Mouse (Mus musculus) splenic B cell, adult 2 months (primary cell): ENCODE results near the gene Manea.
A peak's percentile ranks its signal among the peaks of the same experiment; 100 is the strongest.
"Not testable (repeated sequence)": the region's sequence is repeated elsewhere in the genome, so short reads cannot be mapped to it uniquely, and the experiment has no call there.

ENCODE experiments used
- DNase-seq: peaks from one replicate; pipeline ENCODE4 v3.0.0-alpha.2; 2011; ENCODE audit warnings: low read depth, low spot score
- H3K27me3 ChIP-seq: 2 replicates; pipeline ENCODE4 v1.6.1; 2012; ENCODE audit warnings: mild to moderate bottlenecking, low read length, moderate library complexity, mixed read lengths; ENCODE audit not compliant: control insufficient read depth, poor library complexity, insufficient read depth, severe bottlenecking
- H3K36me3 ChIP-seq: 2 replicates; pipeline ENCODE4 v1.6.1; 2012; ENCODE audit warnings: mild to moderate bottlenecking, low read length, moderate library complexity, mixed read lengths; ENCODE audit not compliant: control insufficient read depth, poor library complexity, insufficient read depth, severe bottlenecking

Manea gene

GRCm38 (mm10) chr4:26346443-26347106, at the start of gene Manea:
Manea (minus strand) TSS chr4:26346891.
- H3K36me3 ChIP-seq: no peaks in the 10 kb centered on the region
- H3K27me3 ChIP-seq: no peaks in the 10 kb centered on the region
- DNase-seq: peak; percentile 94

GRCm38 (mm10) chr4:26354616-26355015, 7.9 kb upstream of the Manea start:
- DNase-seq: no peak
- H3K27me3 ChIP-seq: no peaks in the 10 kb centered on the region
- no peaks in the 10 kb centered on the region for H3K36me3 ChIP-seq

GRCm38 (mm10) chr4:26353643-26354231, 7.0 kb upstream of the Manea start:
- Histone ChIP-seq H3K27me3 (no peaks in the 10 kb centered on the region), H3K36me3 (no peaks in the 10 kb centered on the region)
- no peak for DNase-seq

- peak; percentile 37 for DNase-seq
- H3K27me3 ChIP-seq: no peaks in the 10 kb centered on the region
- no peaks in the 10 kb centered on the region for H3K36me3 ChIP-seq
These were observed 548 bp upstream of the Manea start for GRCm38 (mm10) chr4:26347239-26347638.

GRCm38 (mm10) chr4:26345741-26346442, 799 bp downstream of the Manea start:
- DNase-seq: peak; percentile 46
- Histone ChIP-seq H3K36me3 (no peaks in the 10 kb centered on the region), H3K27me3 (no peaks in the 10 kb centered on the region)

GRCm38 (mm10) chr4:26345080-26345479, 1.6 kb downstream of the Manea start:
- DNase-seq: peak; percentile 46
- Histone ChIP-seq H3K36me3 (no peaks in the 10 kb centered on the region), H3K27me3 (no peaks in the 10 kb centered on the region)

GRCm38 (mm10) chr4:26342346-26342745, 4.3 kb downstream of the Manea start:
- no peaks in the 10 kb centered on the region for H3K36me3 ChIP-seq
- H3K27me3 ChIP-seq: no peaks in the 10 kb centered on the region
- DNase-seq: peak; percentile 59

GRCm38 (mm10) chr4:26338604-26339003, 8.1 kb downstream of the Manea start:
- peak; percentile 80 for DNase-seq
- Histone ChIP-seq H3K27me3 (no peaks in the 10 kb centered on the region), H3K36me3 (no peaks in the 10 kb centered on the region)

- Histone ChIP-seq H3K27me3 (no peaks in the 10 kb centered on the region), H3K36me3 (no peaks in the 10 kb centered on the region)
- no peak for DNase-seq
These were observed 10.1 kb downstream of the Manea start for GRCm38 (mm10) chr4:26336563-26336962.

- H3K36me3 ChIP-seq, H3K27me3 ChIP-seq, DNase-seq: not testable (repeated sequence)
These were observed 42.0 kb downstream of the Manea start for GRCm38 (mm10) chr4:26304731-26305130.

- no peak for DNase-seq
- no peaks in the 10 kb centered on the region for H3K27me3 ChIP-seq
These were observed 69.5 kb downstream of the Manea start for GRCm38 (mm10) chr4:26277112-26277716.

GRCm38 (mm10) chr4:26276264-26276663, 70.4 kb downstream of the Manea start:
- H3K36me3 ChIP-seq: no peaks in the 10 kb centered on the region
- DNase-seq: no peak
- H3K27me3 ChIP-seq: no peaks in the 10 kb centered on the region

More at GRCm38 (mm10) chr4:26277112-26277716, 69.5 kb downstream of the Manea start:
- no peaks in the 10 kb centered on the region for H3K36me3 ChIP-seq

- Histone ChIP-seq H3K36me3 (no peaks in the 10 kb centered on the region), H3K27me3 (no peaks in the 10 kb centered on the region)
- DNase-seq: no peak
These were observed 70.9 kb downstream of the Manea start for GRCm38 (mm10) chr4:26275769-26276168.
